Mouse (Mus musculus) layer of hippocampus, adult 11-12 months (tissue): Measurements from ENCODE around the gene Vamp2.

Source experiments
- DNase-seq: peaks from one replicate; pipeline ENCODE4 v3.0.0; 2022; ENCODE audit warnings: low spot score

The Vamp2 gene

GRCm38 (mm10) chr11:69088103-69088855 is at the start of gene Vamp2:
Vamp2 (plus strand) TSS chr11:69088490.
- DNase-seq = peak; percentile 95

- DNase-seq = peak; percentile 70
These were observed 42.5 kb upstream of the Vamp2 start, which contains the start of gene Aurkb for GRCm38 (mm10) chr11:69045531-69046394. Aurkb (plus strand) TSS chr11:69045647.

- no peak for DNase-seq
These were observed 41.9 kb upstream of the Vamp2 start for GRCm38 (mm10) chr11:69046395-69046774.

- DNase-seq = no peak
These were observed 40.7 kb upstream of the Vamp2 start for GRCm38 (mm10) chr11:69047592-69047991.

- no peak for DNase-seq
These were observed 40.1 kb upstream of the Vamp2 start for GRCm38 (mm10) chr11:69048151-69048550.

GRCm38 (mm10) chr11:69050748-69051147 is 37.5 kb upstream of the Vamp2 start:
- no peak for DNase-seq

GRCm38 (mm10) chr11:69051771-69052170 is 36.5 kb upstream of the Vamp2 start:
- no peak for DNase-seq

- no peak for DNase-seq
These were observed 35.4 kb upstream of the Vamp2 start for GRCm38 (mm10) chr11:69052824-69053421.

GRCm38 (mm10) chr11:69053848-69054247 is 34.4 kb upstream of the Vamp2 start:
- no peak for DNase-seq

- DNase-seq = no peak
These were observed 30.0 kb upstream of the Vamp2 start for GRCm38 (mm10) chr11:69058265-69058664.

GRCm38 (mm10) chr11:69058729-69059356 is 29.4 kb upstream of the Vamp2 start:
- DNase-seq = no peak

GRCm38 (mm10) chr11:69059357-69059974 is 28.8 kb upstream of the Vamp2 start, which contains the start of gene Borcs6:
Borcs6 (plus strand) TSS chr11:69059717.
- DNase-seq = peak; percentile 97

GRCm38 (mm10) chr11:69059975-69060411 is 28.3 kb upstream of the Vamp2 start:
- no peak for DNase-seq

- peak; percentile 35 for DNase-seq
These were observed 27.6 kb upstream of the Vamp2 start for GRCm38 (mm10) chr11:69060448-69061254.

- DNase-seq = no peak
These were observed 26.9 kb upstream of the Vamp2 start for GRCm38 (mm10) chr11:69061255-69061912.

- DNase-seq = peak; percentile 84
These were observed 26.0 kb upstream of the Vamp2 start for GRCm38 (mm10) chr11:69062194-69062760.

GRCm38 (mm10) chr11:69062761-69063224 is 25.5 kb upstream of the Vamp2 start:
- DNase-seq = peak; percentile 97

GRCm38 (mm10) chr11:69063413-69064201 is 24.7 kb upstream of the Vamp2 start:
- peak; percentile 74 for DNase-seq
